Mouse (Mus musculus): Measurements from ENCODE around the gene Ptp4a2. TPM values are rescaled to one million over a fixed set of nuclear protein-coding genes. Genes with fewer than 3 reads are reported as not detected.

Gene Ptp4a2
- total RNA-seq, 2 experiments from 2014 or later, result 203 to 210 TPM

- intact Hi-C loops (cut with DNase I), result no loop called here
- peak; percentile 56 to 61 for DNase-seq
These were observed 15.7 kb upstream of the Ptp4a2 start for GRCm38 (mm10) chr4:129795151-129795860.

DNA sequence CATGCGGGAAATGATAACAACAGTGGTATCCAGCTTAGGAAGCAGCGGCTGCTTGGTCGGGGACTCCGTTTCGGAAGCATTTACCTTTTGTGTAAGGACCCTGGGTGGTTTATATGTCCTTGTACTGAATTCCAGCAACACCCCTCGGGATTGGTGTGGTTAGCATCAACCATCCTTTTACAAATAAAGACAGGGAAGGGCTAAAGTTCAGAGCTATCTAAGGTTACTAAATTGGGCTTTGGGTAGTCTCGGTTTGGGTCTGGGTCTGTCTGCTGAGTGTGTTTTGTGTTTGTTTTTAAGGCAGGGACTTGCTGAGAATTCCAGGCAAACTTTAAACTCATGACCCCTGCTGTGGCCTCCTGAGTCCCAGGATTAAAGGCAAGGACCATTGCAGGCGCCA, 15.2 kb upstream of the Ptp4a2 start:
- no peak for DNase-seq
- intact Hi-C loops (cut with DNase I), result no loop called here

GRCm38 (mm10) chr4:129797985-129798384, 13.0 kb upstream of the Ptp4a2 start:
- DNase-seq, result no peak

GRCm38 (mm10) chr4:129803368-129803767, 7.7 kb upstream of the Ptp4a2 start:
- intact Hi-C loops (cut with DNase I), result no loop called here

More at GRCm38 (mm10) chr4:129797985-129798384, 13.0 kb upstream of the Ptp4a2 start:
- intact Hi-C loops (cut with DNase I), result no loop called here

GRCm38 (mm10) chr4:129805059-129805458, 6.0 kb upstream of the Ptp4a2 start:
- intact Hi-C loops (cut with DNase I), result no loop called here
- no peak for DNase-seq

More at GRCm38 (mm10) chr4:129803368-129803767, 7.7 kb upstream of the Ptp4a2 start:
- no peak for DNase-seq

DNA sequence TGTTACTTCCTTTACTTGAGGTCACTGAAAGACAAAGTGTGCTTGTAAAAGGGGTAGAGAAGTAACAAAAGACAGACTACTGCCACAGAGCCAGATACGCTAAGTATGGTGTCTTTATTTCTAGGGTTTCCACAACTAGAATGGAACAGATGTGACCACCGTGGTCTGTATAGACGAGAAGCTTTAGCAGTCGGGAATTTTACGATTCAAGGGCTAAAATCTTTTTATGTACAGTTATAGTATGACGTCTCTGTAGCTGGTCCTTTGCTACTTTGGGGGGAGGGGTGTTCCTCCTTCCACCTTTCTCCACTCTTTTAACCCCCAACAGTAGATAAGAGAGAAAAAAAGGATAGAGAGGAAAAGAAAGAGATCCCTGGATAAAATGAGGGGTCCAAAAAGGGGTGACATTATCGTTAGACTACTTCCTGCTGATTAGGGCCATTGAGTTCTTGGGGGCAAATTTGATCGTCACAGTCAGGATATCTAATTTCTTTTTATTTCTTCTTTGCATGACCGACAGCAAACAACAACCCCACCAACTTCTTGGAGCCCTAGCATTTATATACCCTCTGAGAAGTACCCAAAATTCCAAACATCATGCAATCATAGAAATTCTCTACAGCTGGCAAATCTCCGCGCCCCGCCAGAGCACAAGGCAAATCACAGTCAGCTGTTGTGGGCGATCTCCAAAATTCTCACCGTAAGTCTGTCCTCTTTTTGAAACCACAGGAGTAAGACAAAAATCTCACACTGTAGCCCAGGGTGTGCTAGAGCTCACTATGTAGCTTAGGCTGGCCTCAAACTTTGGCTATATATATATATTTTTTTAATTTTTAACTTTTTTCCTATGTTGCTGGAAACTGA, 818 bp downstream of the Ptp4a2 start:
- DNase-seq, result no peak
- intact Hi-C loops (cut with DNase I), result no loop called here

DNA sequence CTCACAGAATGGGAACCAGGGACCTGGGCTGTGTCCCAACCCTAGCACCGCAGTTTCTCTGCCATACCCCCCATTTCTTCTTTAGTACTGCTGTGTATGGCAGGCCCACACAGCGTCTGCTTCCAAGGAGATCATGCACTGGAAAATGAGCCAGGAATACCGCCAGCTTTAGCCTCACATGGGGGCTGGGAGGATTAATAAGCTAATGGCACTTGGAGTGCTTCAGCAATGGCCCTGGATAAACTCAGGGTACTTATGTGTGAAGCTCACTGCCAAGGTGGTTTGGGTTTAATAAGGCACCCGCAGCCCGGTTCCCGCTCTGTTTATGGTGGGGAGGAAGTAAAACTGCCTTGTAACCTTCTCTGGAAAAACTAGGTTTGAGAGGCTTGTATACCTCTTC, 6.6 kb downstream of the Ptp4a2 start:
- intact Hi-C loops (cut with DNase I), result loop anchor here (2.0 to 5.0 kb wide), 3 partner anchors 33 to 355 kb away; partner anchors contain the start of gene Khdrbs1
- DNase-seq, result no peak

DNA sequence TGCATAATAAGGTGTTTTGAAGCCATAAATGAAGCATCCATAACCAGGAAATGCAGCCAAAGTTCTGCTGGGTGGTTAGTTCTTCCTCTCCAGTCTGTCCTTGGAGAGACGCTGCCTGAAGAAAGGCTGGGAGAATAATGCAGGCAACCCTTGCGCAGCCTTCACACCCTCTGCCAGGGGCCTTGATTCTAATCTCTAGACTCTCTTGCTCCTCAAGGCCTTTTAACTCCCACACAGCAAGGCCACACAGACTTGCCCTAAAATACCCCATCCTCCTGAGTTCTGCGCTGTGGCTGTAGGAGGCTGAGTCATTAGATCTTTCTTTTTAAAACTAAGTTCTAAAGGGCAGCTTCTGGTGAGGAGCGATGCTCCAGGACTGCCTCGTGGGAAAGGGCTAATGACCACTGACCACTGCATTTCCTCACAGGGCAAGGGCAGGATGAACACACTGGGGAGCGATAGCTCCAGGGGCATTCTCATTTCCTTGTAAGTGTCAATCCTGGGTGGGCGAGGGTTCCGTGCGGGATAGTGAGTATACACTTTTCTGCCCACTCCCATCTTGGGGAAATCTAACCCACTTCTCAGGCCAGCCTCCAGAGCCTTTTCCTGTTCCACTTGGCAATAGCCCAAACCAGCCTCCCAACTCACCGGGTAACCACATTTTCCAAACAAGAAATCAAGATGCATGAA, 7.6 kb downstream of the Ptp4a2 start:
- intact Hi-C loops (cut with DNase I), result loop anchor here (5.0 kb wide), 2 partner anchors 76 to 354 kb away; partner anchors contain the start of gene Khdrbs1
- peak in 1 of 2 experiments; percentile 32 for DNase-seq

DNA sequence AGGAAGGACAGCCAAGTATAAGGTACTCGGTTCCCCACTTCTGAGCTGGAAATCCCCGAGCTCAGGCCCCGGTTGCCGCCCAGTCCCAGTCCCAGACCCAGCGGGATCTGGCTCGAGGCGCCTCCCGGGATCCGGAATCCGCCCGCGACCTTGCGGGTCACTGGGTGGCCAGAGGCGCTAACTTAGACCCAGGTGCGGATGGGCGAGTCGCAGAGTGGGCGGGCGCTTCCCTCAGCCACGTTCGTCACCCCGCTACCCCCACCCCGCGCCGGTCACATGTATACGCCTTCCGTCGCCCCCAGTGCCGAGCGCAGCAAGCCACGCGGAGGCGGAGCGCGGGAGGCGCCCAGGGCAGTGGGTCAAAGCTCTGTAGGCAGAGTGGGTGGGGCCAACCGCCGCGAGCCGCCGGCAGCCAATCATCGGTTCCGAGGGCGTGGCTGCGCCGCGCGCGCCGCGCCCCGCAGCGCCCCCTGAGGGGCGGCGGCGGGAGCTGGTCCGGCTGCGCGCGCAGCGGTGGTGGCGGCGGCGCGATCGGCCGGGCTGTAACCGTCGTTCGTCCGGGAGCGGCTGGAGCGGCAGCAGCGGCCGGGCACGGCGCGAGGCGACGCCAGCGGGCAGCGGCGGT, 8.8 kb downstream of the Ptp4a2 start:
- peak; percentile 96 to 97 for DNase-seq
- intact Hi-C loops (cut with DNase I), result loop anchor here (5.0 kb wide), 3 partner anchors 57 to 352 kb away; partner anchors contain the start of gene Khdrbs1

DNA sequence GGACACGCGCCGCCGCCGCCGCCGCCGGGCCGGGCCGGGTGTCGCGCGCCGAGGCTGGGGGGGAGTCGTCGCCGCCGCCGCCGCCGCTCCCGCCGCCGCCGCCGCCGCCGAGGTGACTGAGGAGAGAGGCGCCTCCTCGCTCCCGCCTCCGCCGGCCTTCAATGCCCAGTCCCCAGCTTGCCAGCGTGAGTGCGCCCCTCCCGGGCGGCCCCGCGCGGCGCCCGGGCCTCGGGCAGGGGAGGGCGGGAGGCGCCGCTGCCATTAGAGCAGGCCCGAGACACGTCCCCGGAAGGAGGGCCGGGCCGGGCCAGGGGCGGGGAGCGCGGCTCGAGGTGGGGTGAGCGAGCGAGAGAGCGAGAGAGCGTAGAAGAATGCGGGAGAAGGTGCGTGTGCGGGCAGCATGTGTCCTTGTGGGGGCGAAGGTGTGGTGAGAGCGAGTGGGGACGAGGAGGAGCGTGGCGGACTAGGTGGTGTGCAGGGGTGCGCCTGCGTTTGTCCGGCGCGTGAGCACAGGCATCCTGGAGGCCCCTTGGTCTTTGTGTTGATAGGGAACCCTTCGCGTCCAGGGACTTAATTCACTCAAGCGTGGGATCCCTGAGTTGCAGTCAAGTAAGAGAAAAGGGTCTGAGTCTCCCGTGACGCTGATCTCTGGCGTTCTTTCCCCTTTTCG, 9.5 kb downstream of the Ptp4a2 start:
- intact Hi-C loops (cut with DNase I), result loop anchor here (5.0 kb wide), 1 partner anchor 57 kb away; no protein-coding TSS in a partner anchor
- peak; percentile 74 to 86 for DNase-seq

- no peak for DNase-seq
- intact Hi-C loops (cut with DNase I), result loop anchor here (5.0 kb wide), 1 partner anchor 56 kb away; no protein-coding TSS in a partner anchor
These were observed 10.1 kb downstream of the Ptp4a2 start for GRCm38 (mm10) chr4:129821087-129821616.

DNA sequence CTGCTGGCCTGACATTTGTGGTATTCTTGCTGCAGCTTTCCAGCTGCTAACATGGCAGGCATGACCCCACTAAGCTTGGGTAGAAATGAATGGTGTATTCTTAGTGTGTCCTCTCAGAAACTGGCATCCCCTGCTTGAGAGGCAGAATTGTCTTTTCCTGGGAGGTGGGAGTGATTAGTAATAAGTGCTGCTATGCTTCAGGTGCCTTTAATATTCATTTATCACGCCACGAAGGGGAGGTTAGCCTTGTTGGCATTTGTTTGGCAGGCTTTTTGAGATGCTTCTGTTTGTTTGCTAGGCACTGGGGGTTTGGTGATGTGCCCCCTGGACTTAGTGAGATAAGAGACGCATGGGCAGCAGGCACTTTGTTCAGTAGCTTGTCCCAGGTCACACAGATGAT, 11.3 kb downstream of the Ptp4a2 start:
- DNase-seq, result no peak

GRCm38 (mm10) chr4:129823216-129823810, 12.3 kb downstream of the Ptp4a2 start:
- intact Hi-C loops (cut with DNase I), result loop anchor here (5.0 kb wide), 1 partner anchor 54 kb away; no protein-coding TSS in a partner anchor
- DNase-seq, result no peak

More for the DNA sequence above, 11.3 kb downstream of the Ptp4a2 start:
- intact Hi-C loops (cut with DNase I), result loop anchor here (5.0 kb wide), 1 partner anchor 55 kb away; no protein-coding TSS in a partner anchor

GRCm38 (mm10) chr4:129827611-129828010, 16.6 kb downstream of the Ptp4a2 start:
- DNase-seq, result no peak
- intact Hi-C loops (cut with DNase I), result no loop called here

DNA sequence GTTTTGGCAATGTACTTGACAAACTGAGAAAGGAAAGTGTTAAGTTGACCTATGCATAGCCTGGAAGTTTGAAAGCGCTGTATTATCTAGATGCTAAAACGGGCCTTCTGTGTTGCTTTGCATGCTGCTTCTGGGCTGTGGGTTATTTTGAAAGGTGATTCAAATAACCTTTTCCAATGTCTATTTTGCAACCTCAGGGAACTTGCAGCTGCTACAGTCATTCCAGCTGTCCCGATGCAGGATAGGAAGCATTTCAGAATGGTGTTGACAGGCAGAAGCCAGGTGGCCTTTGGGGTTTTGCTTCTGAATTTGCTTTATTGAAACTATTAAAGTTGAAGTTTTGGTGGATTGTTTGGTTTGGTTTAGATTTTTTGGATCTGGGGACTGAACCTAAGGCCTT, 17.1 kb downstream of the Ptp4a2 start:
- no peak for DNase-seq
- intact Hi-C loops (cut with DNase I), result no loop called here

GRCm38 (mm10) chr4:129829799-129830198, 18.8 kb downstream of the Ptp4a2 start:
- DNase-seq, result no peak
- intact Hi-C loops (cut with DNase I), result no loop called here

GRCm38 (mm10) chr4:129830343-129830944, 19.4 kb downstream of the Ptp4a2 start:
- DNase-seq, result no peak
- intact Hi-C loops (cut with DNase I), result no loop called here

DNA sequence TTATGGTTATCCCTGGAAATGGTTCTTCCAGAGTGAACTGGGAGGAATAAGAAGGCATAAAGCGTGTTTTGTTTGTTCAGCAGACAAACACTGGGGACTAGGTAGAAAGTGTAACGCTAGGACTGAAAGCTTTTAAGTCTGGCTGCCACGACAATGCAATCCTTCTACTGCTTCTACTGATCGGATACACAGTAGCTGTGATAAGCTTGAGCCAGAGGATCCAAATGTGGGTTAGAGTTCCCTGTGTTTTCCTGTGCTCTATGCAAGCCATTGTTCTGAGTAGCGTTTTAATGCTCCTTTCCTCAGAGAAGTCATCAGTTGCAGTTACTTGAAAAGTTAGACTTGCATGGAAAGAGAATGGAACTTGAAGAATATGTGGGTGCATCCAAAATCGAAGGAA, 23.6 kb downstream of the Ptp4a2 start:
- intact Hi-C loops (cut with DNase I), result no loop called here
- DNase-seq, result no peak
